Mouse (Mus musculus) frontal cortex, adult 2 months (tissue): ENCODE results near the gene Plac9b. TPM values are rescaled to one million over a fixed set of nuclear protein-coding genes. Genes with fewer than 3 reads are reported as not detected.

Source experiments
- polyA plus RNA-seq: library from polyadenylated mRNA; depleted of rRNA; stranded (reverse); fragments of >200 nt; gene quantifications from 2 replicates; pipeline ENCODE4 v1.2.3, GENCODE M21; 2012; rRNA removed

The Plac9b gene
- polyA plus RNA-seq, 1 experiment: 4.6 TPM

Other genes starting within 250 kb of the Plac9b start
- not detected in 2 replicates for gene Cphx1, start 244.2 kb downstream of the Plac9b start, polyA plus RNA-seq
- 1.5 and 2.4 TPM in 2 replicates for gene Duxbl1, start 203.9 kb downstream of the Plac9b start, polyA plus RNA-seq
- gene Gm9780, start 139.8 kb downstream of the Plac9b start, polyA plus RNA-seq: 5.6 and 8.5 TPM in 2 replicates
- gene Tmem254c, start 115.1 kb downstream of the Plac9b start, polyA plus RNA-seq: 4.5 TPM in 1 of 2 replicates, not detected in the other
- not detected in 2 replicates for gene Cphx2, start 101.0 kb downstream of the Plac9b start, polyA plus RNA-seq
- gene Cphx3, start 100.2 kb downstream of the Plac9b start, polyA plus RNA-seq: not detected in 2 replicates
- gene Duxbl2, start 64.1 kb downstream of the Plac9b start, polyA plus RNA-seq: 0.30 and 0.86 TPM in 2 replicates
- gene Tmem254b, start 24.6 kb upstream of the Plac9b start, polyA plus RNA-seq: 14.4 and 18.7 TPM in 2 replicates
- gene Duxbl3, start 75.5 kb upstream of the Plac9b start, polyA plus RNA-seq: not detected in 2 replicates